Mouse (Mus musculus) MEL-GATA-1-ER (cell line): ENCODE data around the gene Adcy10.

Source experiments
- DNase-seq: peaks from one replicate; pipeline ENCODE4 v3.0.0-alpha.2; 2012; ENCODE audit warnings: low read depth; ENCODE audit errors: extremely low read depth

Adcy10 gene

DNA sequence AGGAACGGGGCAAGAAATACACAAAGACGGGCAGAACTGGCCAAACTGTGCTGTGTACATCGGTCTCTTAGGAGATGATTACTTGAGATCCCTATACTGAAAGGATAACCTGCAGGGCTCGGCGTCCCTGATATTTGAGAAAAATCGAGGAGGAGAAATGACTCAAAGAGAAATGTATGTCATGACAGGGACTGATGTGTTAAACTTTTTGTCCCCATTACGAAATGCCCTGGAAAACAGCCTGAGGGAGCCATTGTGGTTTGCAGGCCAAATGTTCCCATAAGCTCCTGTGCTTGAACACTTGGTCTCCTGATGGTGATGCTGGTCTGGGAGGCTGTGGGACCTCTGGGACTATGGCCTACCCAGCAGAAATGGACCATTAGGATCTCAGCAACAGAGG, 35.7 kb downstream of the Adcy10 start:
- no peak for DNase-seq

DNA sequence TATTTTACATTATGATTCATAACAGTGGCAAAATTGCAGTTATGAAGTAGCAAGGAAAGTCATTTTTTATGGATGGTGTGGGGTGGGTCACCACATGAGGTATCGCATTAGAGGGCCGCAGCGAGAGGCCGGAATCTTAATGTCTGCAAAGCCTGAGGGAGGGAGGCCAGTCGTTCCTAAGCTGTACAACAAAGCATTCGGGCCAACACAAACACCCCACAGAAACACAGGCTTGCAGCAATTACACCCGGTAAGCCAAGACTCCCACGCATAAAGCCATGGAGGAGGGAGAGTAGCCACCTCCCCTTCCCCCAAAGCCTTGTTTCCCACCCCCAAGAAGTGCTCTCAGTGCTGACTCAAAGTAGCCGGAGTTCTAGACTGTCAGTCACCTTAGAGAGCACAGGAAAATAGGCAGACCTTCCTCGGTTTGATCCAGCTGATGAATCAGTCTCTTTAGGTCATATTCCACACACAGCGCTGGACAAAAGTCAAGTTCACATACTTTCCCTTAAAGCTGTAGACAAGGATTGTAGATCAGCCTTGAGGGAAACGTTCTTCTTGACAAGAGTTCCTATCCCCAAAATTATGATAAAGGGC, 51.2 kb downstream of the Adcy10 start:
- DNase-seq, result no peak

DNA sequence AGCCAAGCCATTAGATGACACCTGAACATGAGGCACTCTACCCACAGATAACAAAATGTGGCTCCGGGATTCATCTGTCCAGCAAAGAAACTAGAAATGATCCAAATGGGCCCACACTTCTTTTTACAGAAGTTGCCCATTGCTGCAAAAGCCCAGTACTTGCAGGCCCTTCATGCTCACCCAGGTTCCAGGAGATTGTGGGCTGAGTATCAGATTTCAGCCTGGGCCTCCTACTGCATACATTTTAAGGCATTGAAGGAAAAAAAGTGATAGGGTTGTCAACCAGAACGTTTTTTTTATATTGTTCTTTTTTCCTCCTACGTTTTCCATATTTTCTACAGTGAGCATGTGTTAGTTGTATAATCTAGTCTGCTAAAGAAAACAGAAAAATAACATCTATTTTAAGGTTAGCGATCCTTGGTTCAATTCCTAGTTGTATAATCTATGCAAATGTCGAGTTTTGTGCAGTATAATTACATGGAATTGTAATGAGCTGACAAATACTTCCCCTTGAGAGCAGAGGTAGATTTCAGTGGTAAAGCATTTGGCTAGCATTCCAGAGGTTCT, 52.3 kb downstream of the Adcy10 start:
- no peak for DNase-seq

DNA sequence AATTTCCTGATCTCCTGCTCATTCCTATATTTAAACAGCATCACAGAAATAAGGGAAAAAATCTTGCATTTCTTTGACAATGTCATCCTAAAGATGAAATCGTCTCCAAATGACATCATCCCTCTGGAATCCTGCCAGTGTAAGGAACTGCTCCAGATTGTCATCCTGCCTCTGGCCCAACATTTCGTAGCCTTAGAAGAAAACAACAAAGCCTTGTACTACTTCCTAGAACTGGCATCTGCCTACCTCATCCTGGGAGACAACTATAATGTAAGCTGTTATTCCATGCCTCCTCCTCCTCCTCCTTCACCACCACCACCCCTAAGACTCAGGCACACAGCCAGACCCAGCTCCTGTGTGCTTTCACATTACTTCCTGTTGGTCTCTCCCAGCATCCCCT, 71.7 kb downstream of the Adcy10 start:
- DNase-seq, result no peak

DNA sequence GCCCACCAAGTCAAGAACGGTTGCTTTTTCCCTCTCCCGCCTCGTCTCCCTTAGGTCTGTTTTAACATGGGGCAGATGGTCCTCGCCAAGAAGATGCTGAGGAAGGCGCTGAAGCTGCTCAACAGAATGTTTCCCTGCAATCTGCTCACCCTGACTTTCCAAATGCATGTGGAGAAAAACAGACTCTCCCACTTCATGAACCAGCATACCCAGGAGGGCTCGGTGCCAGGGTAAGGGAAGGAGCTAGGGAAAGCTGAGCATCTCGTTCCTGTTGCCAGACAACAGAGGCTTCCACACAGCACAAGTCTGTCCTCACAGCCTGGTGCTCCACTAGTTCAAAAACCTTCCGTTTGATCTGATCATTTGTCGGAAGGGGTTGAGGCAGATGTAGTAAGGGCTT, 74.1 kb downstream of the Adcy10 start:
- DNase-seq, result no peak

DNA sequence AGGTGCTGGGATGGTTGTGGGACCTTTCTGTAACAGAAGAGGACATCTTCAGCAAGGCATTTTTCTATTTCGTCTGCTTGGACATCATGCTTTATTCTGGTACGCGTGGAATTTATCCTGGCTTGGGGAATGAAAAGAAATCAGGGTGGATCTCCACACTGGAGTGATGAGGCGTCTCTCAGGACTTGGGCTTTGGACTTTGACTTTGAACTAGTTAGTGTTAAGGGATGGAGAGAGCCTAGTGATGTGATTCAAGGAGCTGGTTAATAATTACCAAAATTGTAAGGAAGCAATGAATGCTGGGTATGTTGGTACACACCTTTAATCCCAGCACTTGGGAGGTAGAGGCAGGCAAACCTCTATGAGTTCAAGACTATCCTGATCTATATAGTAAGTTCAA, 80.3 kb downstream of the Adcy10 start:
- DNase-seq, result no peak

DNA sequence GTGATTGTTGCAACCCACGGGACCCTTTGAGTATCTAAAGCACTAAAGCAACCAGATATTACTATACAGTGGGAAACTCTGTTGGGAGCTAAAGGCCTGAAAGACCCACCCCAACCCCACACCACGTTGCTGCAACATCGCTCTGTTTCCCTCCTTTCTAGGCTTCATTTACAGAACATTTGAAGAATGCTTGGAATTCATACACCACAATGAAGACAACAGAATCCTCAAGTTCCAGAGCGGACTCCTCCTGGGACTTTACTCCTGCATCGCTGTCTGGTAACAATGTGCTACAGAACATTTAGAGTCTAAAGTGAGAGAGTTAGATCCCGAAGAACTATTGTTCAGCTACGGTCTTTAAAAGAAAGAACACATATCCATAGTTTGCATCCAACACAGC, 82.5 kb downstream of the Adcy10 start:
- DNase-seq, result no peak

DNA sequence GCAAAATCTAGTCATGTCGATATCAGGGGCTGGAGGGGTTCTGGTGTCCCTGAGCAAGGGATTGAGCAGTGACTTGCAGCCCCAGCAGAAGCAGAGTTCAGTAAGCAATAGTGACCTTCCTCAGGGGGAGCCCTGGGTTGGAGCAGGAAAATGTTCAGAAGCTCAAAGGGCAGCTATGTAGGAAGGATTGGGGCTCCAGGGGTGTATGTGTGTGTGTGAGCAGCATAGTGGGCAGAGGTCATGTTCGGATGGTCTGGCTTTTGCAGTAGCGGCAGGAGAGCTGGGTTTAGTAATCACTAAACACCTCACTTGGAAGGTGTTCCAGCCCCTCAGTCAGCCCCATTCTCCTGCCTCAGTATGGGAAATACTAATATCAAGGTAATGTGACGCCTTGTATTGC, 91.0 kb downstream of the Adcy10 start:
- DNase-seq, result no peak

DNA sequence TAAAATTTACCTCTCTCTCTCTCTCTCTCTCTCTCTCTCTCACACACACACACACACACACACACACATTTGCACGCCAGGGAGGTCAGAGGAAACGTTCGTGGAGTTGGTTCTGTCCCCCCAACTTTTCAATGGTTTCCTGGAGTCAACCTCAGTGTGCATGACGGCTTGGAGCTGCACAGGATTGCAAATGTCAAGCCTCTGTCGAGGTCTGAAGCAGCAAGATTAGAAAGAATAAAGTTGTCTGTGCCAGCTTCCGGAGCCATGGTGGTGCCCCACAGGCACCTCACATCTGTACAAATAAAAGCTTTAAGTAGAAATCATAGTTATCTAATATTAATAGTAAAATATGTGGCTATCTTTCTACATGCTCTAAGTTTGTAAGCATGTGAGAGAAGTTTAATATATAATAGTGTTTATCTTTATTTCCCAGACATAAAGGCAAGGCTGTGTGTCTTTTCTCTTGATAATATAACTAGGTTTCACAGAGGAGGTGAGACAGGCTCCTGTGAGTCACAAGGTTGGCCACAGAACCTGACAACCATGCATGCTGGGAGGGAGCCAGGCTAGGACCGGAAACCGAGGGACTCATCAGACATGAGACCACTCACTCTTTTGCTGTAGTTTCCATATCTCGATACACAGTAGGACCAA, 91.6 kb downstream of the Adcy10 start:
- DNase-seq, result peak; percentile 8

DNA sequence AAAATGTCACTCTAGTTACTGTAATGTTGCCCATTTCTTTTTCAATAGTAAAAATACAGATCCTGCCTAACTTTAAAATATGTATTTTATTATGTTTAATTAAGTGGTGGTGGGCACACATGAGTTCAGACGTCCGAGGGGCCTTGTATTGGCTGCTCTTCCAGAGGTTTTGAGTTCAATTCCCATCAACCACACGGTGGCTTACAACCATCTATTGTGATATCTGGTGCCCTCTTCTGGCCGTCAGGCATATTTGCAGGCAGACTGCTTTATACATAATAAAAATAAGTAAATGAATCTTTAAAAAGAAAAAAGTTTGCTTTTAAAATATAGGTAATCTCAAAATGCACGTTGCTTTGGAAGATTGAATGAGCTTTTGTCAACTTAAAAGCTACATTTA, 94.3 kb downstream of the Adcy10 start:
- peak; percentile 33 for DNase-seq

DNA sequence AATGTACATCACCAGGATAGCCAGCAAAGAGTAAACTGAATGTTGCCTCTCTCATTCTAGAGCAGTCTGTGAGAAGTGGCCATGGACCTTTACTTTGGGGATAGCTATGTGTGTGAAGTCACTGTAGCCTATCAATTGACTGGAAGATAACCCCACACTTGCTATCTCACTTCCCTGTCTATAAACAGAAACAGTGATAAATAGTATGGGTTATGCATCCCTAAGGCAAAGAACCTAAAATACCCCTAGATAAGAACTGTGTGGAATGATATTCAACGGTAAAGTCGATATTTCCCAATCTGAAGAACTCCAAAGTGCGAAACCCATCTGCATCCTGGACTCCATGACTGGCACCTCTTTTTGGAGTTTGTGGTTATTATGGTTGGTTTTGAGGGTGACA, 96.3 kb downstream of the Adcy10 start:
- DNase-seq, result peak; percentile 21

DNA sequence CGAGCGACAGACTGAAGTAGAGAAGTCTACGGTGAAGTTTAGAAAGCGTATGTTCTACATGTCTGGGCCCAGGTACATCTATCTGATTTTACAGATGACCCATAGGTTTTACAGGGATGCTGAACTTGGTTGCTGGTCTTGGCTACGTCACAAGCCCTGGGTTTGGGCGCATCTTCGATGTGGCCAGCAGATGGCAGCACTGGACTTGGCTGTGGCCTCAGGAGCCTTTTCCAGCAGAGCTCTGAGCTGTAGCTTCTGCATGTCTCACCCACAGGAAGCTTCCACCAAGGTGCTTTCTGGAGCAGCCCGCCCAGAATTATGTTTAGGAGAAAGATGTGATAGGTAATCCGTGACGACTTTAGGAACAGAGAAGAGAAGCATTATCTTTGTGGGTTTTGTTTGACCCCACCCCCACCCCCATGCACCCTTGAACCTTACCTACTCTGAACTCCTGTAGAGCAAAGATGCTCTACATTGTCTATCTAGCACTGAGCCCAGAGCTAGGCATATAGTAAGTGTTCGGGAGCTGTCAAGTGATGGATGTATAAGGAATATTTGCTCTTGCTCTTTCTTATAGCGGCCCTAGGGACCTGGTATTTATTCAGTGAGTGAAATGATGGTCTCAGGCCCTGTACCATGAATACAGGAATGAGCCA, 98.7 kb downstream of the Adcy10 start:
- peak; percentile 75 for DNase-seq

DNA sequence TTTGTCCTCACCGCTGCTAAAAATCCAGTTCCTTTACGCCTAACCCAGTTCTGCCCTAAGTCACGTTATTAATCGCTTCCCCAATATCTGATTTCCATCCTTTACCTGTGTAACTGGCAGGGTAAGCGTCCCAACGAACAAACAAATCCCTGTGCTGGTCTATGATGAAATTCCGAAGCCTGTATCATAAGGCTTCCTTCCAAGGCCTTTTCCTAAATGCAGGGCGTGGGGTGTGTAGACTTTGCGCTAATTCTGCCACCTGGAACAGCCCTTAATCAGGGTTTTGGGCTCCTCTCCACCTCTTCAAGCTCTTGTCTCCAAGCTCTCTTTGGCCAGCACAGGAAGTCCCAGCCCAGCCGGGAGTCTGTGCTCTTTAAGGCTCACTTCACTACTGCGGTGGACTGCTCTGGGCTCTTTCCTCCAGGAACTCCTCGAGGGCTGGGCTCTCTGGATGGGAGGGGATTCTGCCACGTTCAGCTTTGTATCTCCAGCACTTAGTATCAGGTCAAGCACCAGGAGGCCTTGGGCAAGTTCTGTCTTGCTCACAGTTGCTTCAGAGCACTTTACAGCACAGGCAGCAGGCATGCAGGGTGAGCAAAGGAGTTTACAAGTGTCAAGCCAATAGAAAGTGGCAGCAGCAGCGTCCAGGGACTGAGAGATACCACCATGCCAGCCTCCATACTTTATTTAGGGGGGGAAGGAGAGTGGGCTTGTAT, 100.6 kb downstream of the Adcy10 start:
- DNase-seq, result no peak

DNA sequence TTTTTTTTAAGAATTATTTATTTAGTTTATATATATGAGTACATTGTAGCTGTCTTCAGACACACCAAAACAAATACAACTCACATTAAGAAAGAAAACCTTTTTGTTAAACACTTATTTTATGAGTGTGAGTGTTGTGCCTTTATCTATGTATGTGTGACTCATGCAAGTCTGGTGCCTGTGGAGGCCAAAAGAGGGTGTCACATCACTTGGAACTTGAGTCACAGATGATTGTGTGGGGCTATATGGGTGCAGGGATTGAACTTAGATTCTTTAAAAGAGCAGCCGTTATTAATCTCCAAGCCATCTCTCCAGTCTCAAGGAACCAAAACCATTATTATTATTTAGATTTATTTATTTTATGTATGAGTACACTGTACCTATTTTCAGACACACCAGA, 101.4 kb downstream of the Adcy10 start:
- DNase-seq, result no peak

DNA sequence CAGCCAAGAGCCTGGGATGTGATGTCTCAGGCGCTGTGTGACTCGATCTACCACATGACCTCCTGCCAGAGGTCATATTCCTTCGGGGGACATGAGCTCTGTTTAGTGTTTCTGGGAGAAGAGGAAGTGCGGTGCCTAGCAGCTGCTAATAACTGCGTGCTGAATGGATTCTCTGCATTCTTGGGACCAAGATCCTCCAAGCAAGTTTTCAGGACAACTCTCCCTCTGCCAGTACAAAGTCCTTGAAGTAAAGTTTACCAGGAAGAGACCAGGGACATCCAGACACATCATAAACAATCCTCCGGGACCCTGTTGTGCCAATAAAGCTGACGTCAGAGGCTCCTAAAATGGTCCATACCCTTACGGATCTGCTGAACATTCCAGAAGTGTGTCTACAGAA, 102.9 kb downstream of the Adcy10 start:
- DNase-seq, result no peak

DNA sequence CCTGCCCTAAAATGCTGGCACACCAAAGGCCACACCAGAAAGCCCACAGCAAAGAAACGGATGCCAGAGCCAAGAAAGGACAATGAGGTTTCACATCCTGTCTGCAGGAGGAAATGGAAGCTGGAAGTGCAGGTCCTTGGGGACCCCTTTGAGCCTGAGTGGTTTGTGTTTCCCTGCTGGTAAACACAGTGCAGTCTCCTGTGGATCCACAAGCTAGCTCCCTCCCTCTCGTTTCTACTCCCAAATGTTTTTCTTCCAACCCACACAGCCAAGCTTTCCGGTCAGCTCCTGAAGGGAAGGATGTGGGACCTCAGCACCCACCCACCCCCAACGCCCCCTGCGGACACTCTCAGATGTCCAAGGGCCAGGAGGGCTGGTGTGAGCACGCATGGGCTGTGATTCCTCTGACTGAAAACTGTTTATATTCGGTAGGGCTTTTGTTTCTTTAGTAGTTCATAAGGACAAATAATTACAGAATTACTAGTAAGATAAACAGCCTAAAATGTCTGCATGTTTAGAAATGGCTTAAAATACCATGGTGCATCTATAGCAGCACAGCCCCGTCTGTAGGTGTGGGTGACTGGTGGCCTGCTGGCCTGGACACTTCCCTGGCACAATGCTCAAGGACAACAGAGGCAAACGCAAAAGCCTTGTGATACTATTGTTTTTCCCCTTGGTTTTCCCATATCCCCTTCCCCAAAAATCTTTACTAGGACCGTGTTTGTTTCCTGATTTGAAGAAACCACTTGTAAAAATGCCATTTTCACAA, 104.5 kb downstream of the Adcy10 start:
- no peak for DNase-seq

DNA sequence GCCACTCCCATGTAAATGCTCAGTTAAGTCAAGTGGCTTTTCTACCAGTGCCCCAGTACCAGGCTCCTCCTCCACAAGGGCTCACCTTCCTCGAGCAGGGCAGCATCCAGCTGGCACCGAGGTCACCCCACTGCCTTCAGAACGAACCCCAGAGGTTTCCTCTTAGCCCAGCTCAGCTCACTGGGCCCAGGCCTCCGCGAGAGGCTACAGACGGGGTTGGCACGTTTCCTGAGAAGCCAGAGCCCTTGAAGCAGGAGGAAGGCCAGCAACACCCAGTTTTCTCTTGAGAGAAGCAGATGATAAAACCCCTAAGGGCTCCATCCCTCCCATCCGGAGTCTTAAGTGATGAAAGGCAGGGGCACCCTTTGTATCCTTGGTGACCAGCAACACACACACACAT, 105.8 kb downstream of the Adcy10 start:
- no peak for DNase-seq

DNA sequence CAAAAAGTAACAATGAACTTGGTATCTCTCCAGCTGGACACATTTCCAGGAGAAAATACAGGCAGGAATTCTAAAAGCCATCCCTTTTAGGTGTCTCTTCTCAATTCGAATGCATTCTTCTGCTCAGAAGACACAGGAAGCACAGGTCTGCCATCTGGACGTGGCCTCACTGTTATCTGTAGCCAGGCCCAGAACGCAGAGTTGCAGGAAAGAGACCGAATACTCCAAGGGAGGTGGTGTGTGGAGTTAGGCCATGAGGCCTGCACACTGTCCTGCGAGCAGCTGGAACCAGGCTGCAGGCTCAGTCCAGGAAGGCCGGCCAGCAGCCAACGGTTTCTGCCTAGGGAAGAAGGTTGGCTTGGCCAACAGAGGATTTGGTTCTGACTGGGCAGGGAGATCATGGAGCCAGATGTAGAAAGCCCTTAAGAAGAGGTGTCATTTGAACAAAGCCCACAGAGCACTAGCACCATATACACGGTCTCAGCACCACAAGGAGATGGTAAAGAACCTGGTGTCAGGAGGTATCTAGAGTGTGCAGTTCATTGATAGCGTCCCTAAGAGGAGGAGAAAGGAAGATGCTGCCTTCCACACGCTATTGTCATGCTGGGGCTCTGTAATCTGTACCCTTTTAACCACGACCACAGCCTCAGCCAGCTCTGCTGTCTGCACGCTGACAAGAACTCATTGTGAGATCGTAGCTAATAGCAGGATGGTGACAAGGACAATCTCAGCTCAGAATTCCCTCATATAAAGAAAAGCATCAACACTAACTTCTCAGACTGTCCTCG, 107.5 kb downstream of the Adcy10 start:
- DNase-seq, result no peak

DNA sequence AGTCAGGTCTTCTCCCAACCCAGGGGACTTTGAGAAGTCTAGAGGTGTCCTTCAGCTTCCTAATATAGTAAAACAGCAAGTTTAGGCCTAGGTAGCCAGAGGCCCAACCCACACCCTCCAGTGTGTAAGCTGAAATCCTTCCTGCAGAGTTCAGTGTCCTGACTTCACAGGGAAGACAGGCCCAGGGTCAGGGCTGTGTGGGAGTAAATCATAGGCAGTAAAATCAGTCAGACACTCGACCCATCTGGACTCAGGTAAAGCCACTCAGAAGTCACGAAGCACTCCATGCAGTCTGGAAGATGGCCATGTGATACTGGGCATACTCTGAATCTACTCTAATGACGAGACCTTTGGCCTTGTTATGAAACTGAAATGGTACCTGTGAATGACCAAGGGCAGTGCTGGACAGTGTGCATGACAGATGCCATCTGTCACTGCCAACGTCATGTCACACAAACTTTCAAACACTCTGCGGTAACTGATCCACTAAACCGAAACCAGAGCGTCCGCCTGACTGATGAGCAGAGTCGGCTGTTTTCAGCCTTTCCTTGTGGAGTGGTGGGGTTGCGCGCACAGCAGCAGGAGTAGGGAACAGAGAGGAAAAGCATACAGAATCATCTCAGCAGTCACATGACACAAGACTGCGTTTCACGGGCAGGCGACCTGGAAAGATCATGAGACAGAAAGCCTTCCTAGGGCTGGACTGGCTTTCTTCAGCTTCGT, 109.9 kb downstream of the Adcy10 start:
- DNase-seq, result no peak

DNA sequence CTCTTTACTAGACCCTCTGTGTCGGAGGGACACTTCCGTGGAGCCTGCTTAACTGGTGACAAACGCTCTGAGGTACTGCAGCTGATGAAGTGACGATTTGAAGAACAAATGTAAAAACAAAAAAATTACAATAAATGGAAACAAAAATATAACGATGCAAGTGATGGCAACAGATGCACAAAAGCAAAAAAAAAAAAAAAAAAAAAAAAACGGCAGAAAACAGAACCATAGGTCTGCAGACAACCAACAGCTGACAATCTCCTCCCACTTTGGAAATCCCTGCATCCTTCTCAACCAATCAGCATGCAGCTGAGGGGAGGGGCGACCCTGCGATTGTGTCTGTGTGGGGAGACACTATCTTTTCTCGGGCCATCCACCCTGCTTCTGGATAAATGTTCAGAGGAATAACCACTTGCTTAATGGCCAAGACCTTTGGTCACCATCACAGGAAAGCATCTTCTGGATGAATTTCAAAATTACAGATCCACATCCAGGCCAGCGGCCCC, 116.8 kb downstream of the Adcy10 start:
- no peak for DNase-seq
